Mouse (Mus musculus) CH12.LX (cell line): ENCODE data around the gene Zfand2a.

Experiments
- CHD2 ChIP-seq: IDR thresholded peaks from 2 replicates; pipeline ENCODE4 v1.6.1; 2011; ENCODE audit warnings: low read length, improper control_type of control experiment
- CTCF ChIP-seq, 2 experiments: IDR thresholded peaks in 1 of 2; conservative IDR thresholded peaks in 1 of 2; 2 replicates each; pipeline ENCODE4 v1.5.1; 2011 to 2012; ENCODE audit warnings: low read depth in 2 of 2, low read length in 2 of 2, improper control_type of control experiment in 1 of 2, inconsistent platforms in 1 of 2, mild to moderate bottlenecking in 1 of 2, moderate library complexity in 1 of 2
- E2F4 ChIP-seq: IDR thresholded peaks from 2 replicates; pipeline ENCODE4 v1.6.1; 2011; ENCODE audit warnings: low read depth, low read length, improper control_type of control experiment; ENCODE audit not compliant: insufficient replicate concordance
- MAX ChIP-seq: IDR thresholded peaks from 2 replicates; pipeline ENCODE4 v1.6.1; 2011; ENCODE audit warnings: low read length, improper control_type of control experiment
- MXI1 ChIP-seq: IDR thresholded peaks from 2 replicates; pipeline ENCODE4 v1.6.1; 2011; ENCODE audit warnings: mild to moderate bottlenecking, low read depth, low read length, improper control_type of control experiment
- POLR2A ChIP-seq: IDR thresholded peaks from 2 replicates; pipeline ENCODE4 v1.6.1; 2011; ENCODE audit warnings: low read depth, mild to moderate bottlenecking, improper control_type of control experiment, low read length
- RCOR1 ChIP-seq: conservative IDR thresholded peaks from 2 replicates; pipeline ENCODE4 v1.6.1; 2012; ENCODE audit warnings: low read depth, mild to moderate bottlenecking, inconsistent platforms, low read length, improper control_type of control experiment
- TBP ChIP-seq: conservative IDR thresholded peaks from 2 replicates; pipeline ENCODE4 v1.6.1; 2011; ENCODE audit warnings: low read depth, low read length, improper control_type of control experiment
- TCF12 ChIP-seq: IDR thresholded peaks from 2 replicates; pipeline ENCODE4 v1.6.1; 2014; ENCODE audit warnings: low read depth, mild to moderate bottlenecking, inconsistent platforms, low read length, improper control_type of control experiment

DNA sequence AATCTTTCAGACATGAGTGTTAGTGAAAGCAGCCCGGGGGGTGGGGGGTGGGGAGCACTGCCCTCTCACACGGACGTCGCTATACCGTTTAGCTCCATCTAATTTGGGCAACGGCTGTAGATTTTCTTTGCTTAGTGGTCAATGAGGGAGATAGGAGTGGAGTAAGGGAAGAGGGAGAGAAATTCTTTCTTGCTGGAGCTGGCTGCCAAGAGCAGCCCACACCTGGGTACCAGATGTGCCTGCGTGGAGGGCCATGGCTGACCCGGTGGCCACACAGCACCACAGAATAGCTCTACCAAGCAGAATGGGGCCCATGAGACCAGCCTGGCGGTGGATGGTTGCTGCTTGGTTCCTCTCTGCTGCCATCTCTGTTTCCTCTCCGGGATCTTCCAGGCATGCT lies 37.6 kb upstream of the Zfand2a start:
- TF ChIP-seq TBP, result no peak
- TF ChIP-seq CTCF (conservative IDR thresholded peaks at IDR 0.05 in 1 of 2, IDR thresholded peaks at IDR 0.05 in 1 of 2; ENCODE audit: low read depth in 2 of 2, low read length in 2 of 2), result no peak
- no peak for TF ChIP-seq CHD2
- no peak for TF ChIP-seq POLR2A
- TF ChIP-seq MXI1, result no peak
- TF ChIP-seq MAX, result no peak
- TF ChIP-seq TCF12, result no peak
- TF ChIP-seq RCOR1, result no peak
- no peak for TF ChIP-seq E2F4
